Mouse (Mus musculus) lung, adult 2 months (tissue): ENCODE results near the gene Mesd.

Source experiments
- CTCF ChIP-seq: fragments of 200-500 bp; IDR thresholded peaks from 2 replicates; pipeline ENCODE4 v1.5.1; 2011; ENCODE audit warnings: mild to moderate bottlenecking, low read length, control low read depth; ENCODE audit not compliant: insufficient read depth
- POLR2A ChIP-seq: fragments of 200-500 bp; IDR thresholded peaks from 2 replicates; pipeline ENCODE4 v1.6.1; 2011; ENCODE audit warnings: low read depth, mild to moderate bottlenecking, control low read depth, low read length, borderline replicate concordance; ENCODE audit errors: extremely low read depth

- TF ChIP-seq POLR2A (no peak), CTCF (no peak)
Observed at GRCm38 (mm10) chr7:83856353-83857207, 27.7 kb upstream of the Mesd start.
